Mouse (Mus musculus) limb, embryonic 14.5 days (tissue): ENCODE measurements around the gene Msi2. TPM values are rescaled to one million over a fixed set of nuclear protein-coding genes. Genes with fewer than 3 reads are reported as not detected.

Experiments used
- ATAC-seq: fragments of 200-750 bp; cut with Nextera tagmentation; 2 replicates; pipeline ENCODE4 v1.8.0; 2017; ENCODE audit warnings: low read depth, moderate number of reproducible peaks, moderate TSS enrichment; ENCODE audit not compliant: low FRiP score
- DNase-seq: peaks from one replicate; pipeline ENCODE4 v3.0.0-alpha.2; 2015; ENCODE audit warnings: low spot score
- H3K27ac ChIP-seq: fragments of 300-500 bp; sonication (generic); replicated peaks from 2 replicates; pipeline ENCODE4 v1.5.1; 2014; ENCODE audit warnings: low read depth, mild to moderate bottlenecking, low read length, moderate library complexity, mixed read lengths
- H3K27me3 ChIP-seq: fragments of 300-500 bp; sonication (generic); 2 replicates; pipeline ENCODE4 v1.6.1; 2014; ENCODE audit warnings: low read length, mixed read lengths; ENCODE audit not compliant: control insufficient read depth, insufficient read depth
- H3K36me3 ChIP-seq: fragments of 300-500 bp; sonication (generic); 2 replicates; pipeline ENCODE4 v1.6.1; 2014; ENCODE audit warnings: mild to moderate bottlenecking, low read length, moderate library complexity, mixed read lengths; ENCODE audit not compliant: control insufficient read depth, insufficient read depth
- H3K4me1 ChIP-seq: fragments of 300-500 bp; sonication (generic); 2 replicates; pipeline ENCODE4 v1.6.1; 2014; ENCODE audit warnings: antibody characterized with exemption, low read length, mixed read lengths; ENCODE audit not compliant: control insufficient read depth, insufficient read depth
- H3K4me2 ChIP-seq: fragments of 300-500 bp; sonication (generic); replicated peaks from 2 replicates; pipeline ENCODE4 v1.6.1; 2014; ENCODE audit warnings: low read depth, mild to moderate bottlenecking, low read length, moderate library complexity; ENCODE audit not compliant: severe bottlenecking
- H3K4me3 ChIP-seq: fragments of 300-500 bp; sonication (generic); replicated peaks from 2 replicates; pipeline ENCODE4 v1.5.1; 2014; ENCODE audit warnings: low read length
- H3K9ac ChIP-seq: fragments of 300-500 bp; sonication (generic); 2 replicates; pipeline ENCODE4 v1.6.1; 2014; ENCODE audit warnings: mild to moderate bottlenecking, low read depth, low read length, moderate library complexity; ENCODE audit not compliant: severe bottlenecking
- H3K9me3 ChIP-seq: fragments of 300-500 bp; sonication (generic); 2 replicates; pipeline ENCODE4 v1.6.1; 2016; ENCODE audit warnings: low read length; ENCODE audit not compliant: control insufficient read depth
- POLR2A ChIP-seq: fragments of 200-500 bp; IDR thresholded peaks from 2 replicates; pipeline ENCODE4 v1.8.0; 2012; ENCODE audit warnings: inconsistent platforms, mild to moderate bottlenecking, moderate library complexity, borderline replicate concordance; ENCODE audit not compliant: insufficient read depth, insufficient read length; ENCODE audit errors: extremely low read depth
- WGBS: fragments of 180-500 bp; shearing (Covaris S2); extraction: QIAGEN DNeasy Blood & Tissue Kit; methylation state at CpG from one replicate; pipeline ENCODE4 v1.1.7; 2014; 5-methylcytosine and 5-hydroxymethylcytosine counted together
- polyA plus RNA-seq, 2 experiments: library from polyadenylated mRNA; depleted of rRNA in 1 of 2; stranded (reverse) in 1 of 2; unstranded in 1 of 2; fragments of >200 nt; fragmentation: Nextera tagmentation in 1 of 2; extraction: Ambion mirVana in 1 of 2; gene quantifications; 2 replicates each; pipeline versions ENCODE4 v1.2.1 to v1.2.3; 2012 to 2014

Gene Msi2
- polyA plus RNA-seq, 2 experiments = 13.9 to 36.5 TPM

- Histone ChIP-seq H3K4me3 (no peak overlapping the region), H3K9ac (no peak overlapping the region), H3K9me3 (no peaks in the 10 kb centered on the region), H3K4me1 (peaks cover 11% of the 10 kb centered on the region; the same call in 1 of the 2 replicates), H3K27ac (no peak overlapping the region), H3K4me2 (no peak overlapping the region), H3K36me3 (peaks cover 59% of the 10 kb centered on the region), H3K27me3 (no peaks in the 10 kb centered on the region)
- no peak for TF ChIP-seq POLR2A
- WGBS = 88% methylated on average over 9 of the region's 9 CpGs
- DNase-seq (no peak), ATAC-seq (no peak)
Observed at GRCm38 (mm10) chr11:88674075-88674474, 44.2 kb downstream of the Msi2 start.

- no peaks in the 10 kb centered on the region for H3K27me3 ChIP-seq
- WGBS = 84% methylated on average over 5 of the region's 5 CpGs
- H3K4me2 ChIP-seq = no peak overlapping the region
- TF ChIP-seq POLR2A = no peak
- peaks cover 4% of the 10 kb centered on the region; the same call in 1 of the 2 replicates for H3K4me1 ChIP-seq
- peaks cover 65% of the 10 kb centered on the region for H3K36me3 ChIP-seq
- H3K9me3 ChIP-seq = no peaks in the 10 kb centered on the region
- DNase-seq (no peak), ATAC-seq (no peak)
- no peak overlapping the region for H3K9ac ChIP-seq
- no peak overlapping the region for H3K27ac ChIP-seq
- H3K4me3 ChIP-seq = no peak overlapping the region
Observed at GRCm38 (mm10) chr11:88670925-88671324, 47.4 kb downstream of the Msi2 start.

- Histone ChIP-seq H3K9me3 (no peaks in the 10 kb centered on the region), H3K4me3 (no peak overlapping the region), H3K4me1 (0 out of 2 replicates have a peak, but pooled peaks cover 2% of the 10 kb centered on the region), H3K36me3 (peaks cover 49% of the 10 kb centered on the region), H3K27ac (no peak overlapping the region), H3K27me3 (no peaks in the 10 kb centered on the region), H3K9ac (no peak overlapping the region), H3K4me2 (no peak overlapping the region)
- no peak for TF ChIP-seq POLR2A
- DNase-seq = no peak
- ATAC-seq = no peak
- WGBS = 85% methylated on average over 7 of the region's 7 CpGs
Observed at GRCm38 (mm10) chr11:88669106-88669505, 49.2 kb downstream of the Msi2 start.

DNA sequence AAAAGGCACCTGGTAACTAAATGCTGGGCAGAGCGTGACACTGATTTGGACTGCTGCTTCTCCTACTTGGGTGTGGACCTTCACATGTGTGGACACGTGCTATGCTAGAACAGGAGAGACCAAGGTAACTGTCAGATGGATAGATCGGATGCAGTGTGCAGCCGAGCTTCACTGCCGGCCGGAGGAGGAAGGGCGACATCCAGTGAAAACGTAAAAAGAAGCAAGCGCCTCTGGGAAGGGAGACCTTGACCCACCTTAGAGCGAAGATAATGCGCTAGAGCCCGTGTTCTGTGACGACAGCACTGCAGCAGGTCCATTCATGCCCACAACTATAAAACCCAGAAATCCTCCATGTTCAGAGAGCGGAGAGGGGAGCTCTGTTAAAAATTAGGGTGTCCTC, 50.0 kb downstream of the Msi2 start:
- no peak for ATAC-seq
- TF ChIP-seq POLR2A = no peak
- Histone ChIP-seq H3K4me3 (no peak overlapping the region), H3K9ac (no peak overlapping the region), H3K36me3 (peaks cover 45% of the 10 kb centered on the region), H3K9me3 (no peaks in the 10 kb centered on the region), H3K4me2 (no peak overlapping the region), H3K27me3 (no peaks in the 10 kb centered on the region), H3K4me1 (0 out of 2 replicates have a peak, but pooled peaks cover 2% of the 10 kb centered on the region), H3K27ac (no peak overlapping the region)
- no peak for DNase-seq
- WGBS = 94% methylated on average over 14 of the region's 14 CpGs

DNA sequence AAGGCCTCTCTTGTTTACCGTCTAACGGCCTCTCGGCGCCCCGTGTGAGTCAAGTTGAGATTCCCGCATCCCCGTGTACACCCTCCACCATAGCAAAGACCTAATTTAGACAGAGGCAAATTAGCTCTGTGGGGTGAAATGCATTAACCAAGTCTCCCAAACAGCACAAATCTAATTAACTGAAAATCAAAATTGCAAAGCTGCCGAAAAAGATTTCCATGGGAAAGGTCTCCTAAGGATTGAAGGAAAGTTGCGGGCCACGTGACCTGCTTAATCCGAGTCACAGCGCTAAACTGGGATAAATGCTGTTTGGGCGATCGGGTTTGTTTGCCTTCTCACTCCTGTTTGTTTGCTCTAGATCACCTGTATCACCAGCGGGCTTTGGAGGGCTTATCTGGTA, 52.5 kb downstream of the Msi2 start:
- peaks cover 39% of the 10 kb centered on the region; the same call in 1 of the 2 replicates for H3K36me3 ChIP-seq
- DNase-seq (no peak), ATAC-seq (no peak)
- TF ChIP-seq POLR2A = no peak
- H3K4me3 ChIP-seq = no peak overlapping the region
- no peak overlapping the region for H3K27ac ChIP-seq
- no peaks in the 10 kb centered on the region for H3K27me3 ChIP-seq
- WGBS = 84% methylated on average over 15 of the region's 15 CpGs
- peaks cover 18% of the 10 kb centered on the region for H3K4me1 ChIP-seq
- no peak overlapping the region for H3K9ac ChIP-seq
- H3K4me2 ChIP-seq = no peak overlapping the region
- H3K9me3 ChIP-seq = no peaks in the 10 kb centered on the region
